Mouse (Mus musculus): ENCODE data around the gene Amhr2. TPM values are rescaled to one million over a fixed set of nuclear protein-coding genes. Genes with fewer than 3 reads are reported as not detected.

Amhr2 gene
- polyA plus RNA-seq, 1 experiment from 2014 or later, result 0.60 TPM

GRCm38 (mm10) chr15:102433173-102433572, 12.0 kb upstream of the Amhr2 start:
- no peaks in the 10 kb centered on the region for H3K9me3 ChIP-seq
- no peak for ATAC-seq (ENCODE audit: insufficient number of reproducible peaks, insufficient read depth, low FRiP score, low TSS enrichment)
- 95% methylated on average over 4 of the region's 4 CpGs for WGBS
- no peak overlapping the region for H3K4me3 ChIP-seq
- peaks cover 47% of the 10 kb centered on the region for H3K36me3 ChIP-seq
- no peak overlapping the region for H3K27ac ChIP-seq
- no peaks in the 10 kb centered on the region for H3K27me3 ChIP-seq
- H3K9ac ChIP-seq, result no peak overlapping the region
- no peaks in the 10 kb centered on the region for H3K4me1 ChIP-seq
- H3K4me2 ChIP-seq (replicated peaks), result no peak overlapping the region

- WGBS, result 46% methylated on average over 2 of the region's 2 CpGs
- Histone ChIP-seq H3K9me3 (no peaks in the 10 kb centered on the region), H3K27me3 (no peaks in the 10 kb centered on the region), H3K36me3 (no peaks in the 10 kb centered on the region), H3K4me3 (no peak overlapping the region), H3K27ac (no peak overlapping the region; the same call in 1 of the 2 replicates), H3K4me2 (replicated peaks) (no peak overlapping the region), H3K4me1 (no peaks in the 10 kb centered on the region), H3K9ac (no peak overlapping the region)
- no peak for ATAC-seq (ENCODE audit: insufficient number of reproducible peaks, insufficient read depth, low FRiP score, low TSS enrichment)
Observed at GRCm38 (mm10) chr15:102442490-102442889, 2.7 kb upstream of the Amhr2 start.

GRCm38 (mm10) chr15:102446448-102446847, 1.3 kb downstream of the Amhr2 start:
- Histone ChIP-seq H3K36me3 (no peaks in the 10 kb centered on the region), H3K9me3 (no peaks in the 10 kb centered on the region), H3K27ac (no peak overlapping the region), H3K27me3 (no peaks in the 10 kb centered on the region), H3K9ac (no peak overlapping the region), H3K4me1 (no peaks in the 10 kb centered on the region), H3K4me3 (no peak overlapping the region), H3K4me2 (replicated peaks) (no peak overlapping the region)
- ATAC-seq (ENCODE audit: insufficient number of reproducible peaks, insufficient read depth, low FRiP score, low TSS enrichment), result no peak
- 61% methylated on average over 5 of the region's 6 CpGs for WGBS

- Histone ChIP-seq H3K27me3 (no peaks in the 10 kb centered on the region), H3K4me3 (no peak overlapping the region), H3K36me3 (no peaks in the 10 kb centered on the region), H3K9me3 (no peaks in the 10 kb centered on the region), H3K9ac (no peak overlapping the region), H3K4me1 (no peaks in the 10 kb centered on the region), H3K4me2 (replicated peaks) (no peak overlapping the region), H3K27ac (no peak overlapping the region)
- ATAC-seq (ENCODE audit: insufficient number of reproducible peaks, insufficient read depth, low FRiP score, low TSS enrichment), result no peak
- WGBS, result 67% methylated on average over 8 of the region's 8 CpGs
Observed at GRCm38 (mm10) chr15:102449366-102449765, 4.2 kb downstream of the Amhr2 start.

- ATAC-seq (ENCODE audit: insufficient number of reproducible peaks, insufficient read depth, low FRiP score, low TSS enrichment), result no peak
- no peak overlapping the region for H3K4me2 ChIP-seq (replicated peaks)
- no peaks in the 10 kb centered on the region for H3K4me1 ChIP-seq
- 35% methylated on average over 7 of the region's 7 CpGs for WGBS
- H3K9ac ChIP-seq, result no peak overlapping the region
- no peaks in the 10 kb centered on the region for H3K9me3 ChIP-seq
- H3K4me3 ChIP-seq, result no peak overlapping the region
- H3K27me3 ChIP-seq, result no peaks in the 10 kb centered on the region
- no peaks in the 10 kb centered on the region for H3K36me3 ChIP-seq
- no peak overlapping the region for H3K27ac ChIP-seq
Observed at GRCm38 (mm10) chr15:102450928-102451327, 5.8 kb downstream of the Amhr2 start.

GRCm38 (mm10) chr15:102451666-102452430, 6.7 kb downstream of the Amhr2 start:
- Histone ChIP-seq H3K4me2 (replicated peaks) (no peak overlapping the region), H3K4me3 (no peak overlapping the region), H3K27me3 (no peaks in the 10 kb centered on the region), H3K4me1 (no peaks in the 10 kb centered on the region), H3K9me3 (no peaks in the 10 kb centered on the region), H3K36me3 (no peaks in the 10 kb centered on the region), H3K27ac (no peak overlapping the region), H3K9ac (no peak overlapping the region)
- ATAC-seq (ENCODE audit: insufficient number of reproducible peaks, insufficient read depth, low FRiP score, low TSS enrichment), result no peak
- 77% methylated on average over 26 of the region's 26 CpGs for WGBS

GRCm38 (mm10) chr15:102455993-102456392, 10.8 kb downstream of the Amhr2 start:
- Histone ChIP-seq H3K27ac (no peak overlapping the region), H3K27me3 (no peaks in the 10 kb centered on the region), H3K4me1 (peaks cover 5% of the 10 kb centered on the region; the same call in 1 of the 2 replicates), H3K4me2 (replicated peaks) (no peak overlapping the region), H3K9ac (no peak overlapping the region), H3K9me3 (no peaks in the 10 kb centered on the region), H3K36me3 (no peaks in the 10 kb centered on the region), H3K4me3 (no peak overlapping the region)
- ATAC-seq (ENCODE audit: insufficient number of reproducible peaks, insufficient read depth, low FRiP score, low TSS enrichment), result no peak
- 30% methylated on average over 6 of the region's 6 CpGs for WGBS

- Histone ChIP-seq H3K9ac (no peak overlapping the region), H3K36me3 (no peaks in the 10 kb centered on the region), H3K4me3 (no peak overlapping the region), H3K4me2 (replicated peaks) (peak overlapping the region; percentile 59), H3K4me1 (peaks cover 5% of the 10 kb centered on the region; the same call in 1 of the 2 replicates), H3K27ac (no peak overlapping the region), H3K9me3 (no peaks in the 10 kb centered on the region), H3K27me3 (no peaks in the 10 kb centered on the region)
- ATAC-seq (ENCODE audit: insufficient number of reproducible peaks, insufficient read depth, low FRiP score, low TSS enrichment), result no peak
- WGBS, result 73% methylated on average over 5 of the region's 5 CpGs
Observed at GRCm38 (mm10) chr15:102458050-102458736, 13.0 kb downstream of the Amhr2 start.

- Histone ChIP-seq H3K27me3 (no peaks in the 10 kb centered on the region), H3K36me3 (no peaks in the 10 kb centered on the region), H3K4me2 (replicated peaks) (peak within 1 kb of the TSS; percentile 59), H3K27ac (no peak within 1 kb of the TSS), H3K4me1 (peaks cover 5% of the 10 kb centered on the region; the same call in 1 of the 2 replicates), H3K9me3 (no peaks in the 10 kb centered on the region), H3K4me3 (peak within 1 kb of the TSS; percentile 34), H3K9ac (peak within 1 kb of the TSS; percentile 20; the same call in 1 of the 2 replicates)
- peak; percentile 68 for ATAC-seq (ENCODE audit: insufficient number of reproducible peaks, insufficient read depth, low FRiP score, low TSS enrichment)
- under 1% methylated on average over 19 of the region's 19 CpGs for WGBS
Observed at GRCm38 (mm10) chr15:102458904-102459317, 13.7 kb downstream of the Amhr2 start, which contains the start of gene Prr13. Gene Prr13 (plus strand): TSS chr15:102459028.

GRCm38 (mm10) chr15:102459381-102459780, 14.2 kb downstream of the Amhr2 start:
- peak overlapping the region; percentile 59 for H3K4me2 ChIP-seq (replicated peaks)
- WGBS, result 29% methylated on average over 6 of the region's 6 CpGs
- no peak overlapping the region for H3K27ac ChIP-seq
- peaks cover 5% of the 10 kb centered on the region; the same call in 1 of the 2 replicates for H3K4me1 ChIP-seq
- no peak overlapping the region; the same call in 1 of the 2 replicates for H3K9ac ChIP-seq
- no peaks in the 10 kb centered on the region for H3K36me3 ChIP-seq
- H3K27me3 ChIP-seq, result no peaks in the 10 kb centered on the region
- no peaks in the 10 kb centered on the region for H3K9me3 ChIP-seq
- no peak for ATAC-seq (ENCODE audit: insufficient number of reproducible peaks, insufficient read depth, low FRiP score, low TSS enrichment)
- H3K4me3 ChIP-seq, result peak overlapping the region; percentile 34

GRCm38 (mm10) chr15:102459847-102460246, 14.7 kb downstream of the Amhr2 start:
- Histone ChIP-seq H3K4me3 (0 out of 2 replicates have a peak overlapping the region, but pooled peaks have one; percentile 34), H3K9ac (no peak overlapping the region), H3K27ac (no peak overlapping the region), H3K4me1 (peaks cover 5% of the 10 kb centered on the region; the same call in 1 of the 2 replicates), H3K27me3 (no peaks in the 10 kb centered on the region), H3K36me3 (no peaks in the 10 kb centered on the region), H3K4me2 (replicated peaks) (peak overlapping the region; percentile 59; the same call in 1 of the 2 replicates), H3K9me3 (no peaks in the 10 kb centered on the region)
- 59% methylated on average over 5 of the region's 5 CpGs for WGBS
- no peak for ATAC-seq (ENCODE audit: insufficient number of reproducible peaks, insufficient read depth, low FRiP score, low TSS enrichment)

- H3K4me2 ChIP-seq (replicated peaks), result no peak overlapping the region
- no peak overlapping the region for H3K9ac ChIP-seq
- H3K36me3 ChIP-seq, result no peaks in the 10 kb centered on the region
- WGBS, result 80% methylated on average over 12 of the region's 12 CpGs
- H3K4me1 ChIP-seq, result peaks cover 5% of the 10 kb centered on the region; the same call in 1 of the 2 replicates
- ATAC-seq (ENCODE audit: insufficient number of reproducible peaks, insufficient read depth, low FRiP score, low TSS enrichment), result no peak
- H3K9me3 ChIP-seq, result no peaks in the 10 kb centered on the region
- no peak overlapping the region for H3K27ac ChIP-seq
- no peaks in the 10 kb centered on the region for H3K27me3 ChIP-seq
- no peak overlapping the region for H3K4me3 ChIP-seq
Observed at GRCm38 (mm10) chr15:102460409-102460808, 15.2 kb downstream of the Amhr2 start.

Measured in embryonic facial prominence, embryonic 12.5 days (tissue).